Mouse (Mus musculus): Measurements from ENCODE around the gene Ncf2.

The Ncf2 gene

GRCm38 (mm10) chr1:152795688-152796255 lies 4.2 kb upstream of the Ncf2 start:
- no peak for DNase-seq (ENCODE audit: extremely low read depth, insufficient read length, low spot score)

GRCm38 (mm10) chr1:152796683-152797263 lies 3.2 kb upstream of the Ncf2 start:
- DNase-seq (ENCODE audit: extremely low read depth, insufficient read length, low spot score), result no peak

DNA sequence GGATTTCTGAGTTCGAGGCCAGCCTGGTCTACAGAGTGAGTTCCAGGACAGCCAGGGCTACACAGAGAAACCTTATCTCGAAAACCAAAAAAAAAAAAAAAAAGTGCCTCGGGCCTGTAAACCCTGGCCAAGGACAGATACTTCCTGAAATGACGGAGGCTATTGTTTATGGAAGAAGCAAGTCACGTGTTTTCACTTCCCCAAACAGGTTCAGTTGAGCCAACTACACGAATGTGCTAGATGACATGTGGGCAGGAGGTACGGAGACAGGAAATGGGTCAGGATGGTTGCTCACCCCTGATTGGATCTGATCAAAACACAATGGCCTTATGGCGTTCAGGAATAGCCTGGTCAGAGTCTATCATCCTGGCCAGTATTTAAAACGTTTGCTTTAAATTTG lies 1.9 kb upstream of the Ncf2 start:
- no peak for DNase-seq (ENCODE audit: extremely low read depth, insufficient read length, low spot score)

DNA sequence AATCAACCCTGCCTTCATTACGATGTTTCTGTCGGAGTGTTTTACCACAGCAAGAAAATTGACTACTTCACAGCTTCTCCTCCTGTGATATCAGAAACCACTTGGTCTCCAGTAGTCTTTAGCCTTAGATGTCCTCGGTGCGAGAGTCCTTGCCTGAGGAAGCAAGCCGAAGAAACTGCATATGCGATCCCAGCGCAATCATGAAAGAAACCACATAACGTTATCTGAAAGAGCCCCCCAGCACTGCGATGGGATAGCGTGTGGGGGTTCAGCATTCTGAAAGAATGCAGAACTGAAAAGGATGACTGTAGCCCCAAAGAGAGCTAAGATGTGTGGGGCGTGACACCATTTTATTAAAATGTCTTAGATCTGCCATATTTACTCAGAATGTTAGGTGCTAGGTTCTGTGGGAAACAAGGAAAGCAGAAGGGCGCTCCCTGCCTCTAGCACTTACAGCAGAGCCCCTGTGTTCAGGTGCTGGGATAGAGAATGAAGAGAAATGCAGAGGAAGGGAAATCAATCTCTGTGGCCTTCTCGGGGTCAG lies 711 bp downstream of the Ncf2 start:
- no peak for DNase-seq (ENCODE audit: extremely low read depth, insufficient read length, low spot score)

DNA sequence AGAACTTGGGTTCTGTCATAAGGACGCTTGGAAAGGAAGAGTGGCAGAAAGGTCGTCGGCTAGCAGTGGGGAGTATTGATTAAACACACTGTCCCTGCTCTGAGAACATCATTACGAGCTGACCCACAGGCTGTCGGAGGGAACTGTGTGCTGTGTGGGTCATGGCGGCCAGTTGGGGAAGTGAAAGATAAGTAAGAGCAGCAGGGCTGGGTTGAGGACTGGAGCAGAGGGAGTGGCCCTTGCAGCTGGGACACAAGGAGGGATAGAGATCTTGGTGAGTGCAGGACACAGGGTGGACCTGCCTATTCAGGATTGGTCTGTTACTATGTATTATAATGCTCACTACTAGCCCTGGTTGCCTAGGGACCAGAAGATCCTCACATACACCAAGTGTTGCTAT lies 4.9 kb downstream of the Ncf2 start:
- no peak for DNase-seq (ENCODE audit: extremely low read depth, insufficient read length, low spot score)

DNA sequence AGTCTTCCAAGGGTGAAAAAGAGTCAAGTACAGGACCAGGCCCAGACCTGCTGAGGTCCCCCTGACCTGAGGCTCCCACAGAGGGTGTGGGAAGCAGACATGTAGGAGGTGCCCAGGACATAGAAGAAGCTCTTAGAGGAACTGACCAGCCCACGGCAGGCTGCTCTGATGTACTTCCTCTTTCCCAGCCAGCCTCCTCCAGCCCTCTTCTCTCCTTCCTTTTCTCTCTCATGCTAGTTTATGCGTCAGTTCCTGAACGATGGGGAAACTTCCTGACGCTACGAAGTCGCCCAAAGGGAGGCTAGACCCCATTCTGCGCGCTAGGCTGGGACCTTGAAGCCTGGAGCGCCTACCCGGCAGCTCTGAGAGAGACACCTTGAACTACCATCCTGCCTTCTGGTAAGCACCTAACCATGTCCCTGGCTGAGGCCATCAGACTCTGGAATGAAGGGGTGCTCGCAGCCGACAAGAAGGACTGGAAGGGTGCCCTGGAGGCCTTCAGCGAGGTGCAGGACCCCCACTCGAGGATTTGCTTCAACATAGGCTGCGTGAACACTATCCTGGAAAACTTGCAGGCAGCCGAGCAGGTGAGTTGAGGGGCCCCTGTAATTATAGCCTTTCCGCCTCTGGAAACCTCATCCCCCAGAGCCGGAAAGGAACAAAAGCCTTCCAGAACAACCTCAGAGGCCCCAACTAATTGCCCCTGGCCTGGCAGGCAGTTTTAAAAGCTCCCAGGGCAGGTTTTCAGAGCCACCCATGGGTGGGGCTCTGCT lies 7.8 kb downstream of the Ncf2 start:
- no peak for DNase-seq (ENCODE audit: extremely low read depth, insufficient read length, low spot score)

- DNase-seq (ENCODE audit: extremely low read depth, insufficient read length, low spot score), result no peak
These were observed 8.3 kb downstream of the Ncf2 start for GRCm38 (mm10) chr1:152808392-152808680.

DNA sequence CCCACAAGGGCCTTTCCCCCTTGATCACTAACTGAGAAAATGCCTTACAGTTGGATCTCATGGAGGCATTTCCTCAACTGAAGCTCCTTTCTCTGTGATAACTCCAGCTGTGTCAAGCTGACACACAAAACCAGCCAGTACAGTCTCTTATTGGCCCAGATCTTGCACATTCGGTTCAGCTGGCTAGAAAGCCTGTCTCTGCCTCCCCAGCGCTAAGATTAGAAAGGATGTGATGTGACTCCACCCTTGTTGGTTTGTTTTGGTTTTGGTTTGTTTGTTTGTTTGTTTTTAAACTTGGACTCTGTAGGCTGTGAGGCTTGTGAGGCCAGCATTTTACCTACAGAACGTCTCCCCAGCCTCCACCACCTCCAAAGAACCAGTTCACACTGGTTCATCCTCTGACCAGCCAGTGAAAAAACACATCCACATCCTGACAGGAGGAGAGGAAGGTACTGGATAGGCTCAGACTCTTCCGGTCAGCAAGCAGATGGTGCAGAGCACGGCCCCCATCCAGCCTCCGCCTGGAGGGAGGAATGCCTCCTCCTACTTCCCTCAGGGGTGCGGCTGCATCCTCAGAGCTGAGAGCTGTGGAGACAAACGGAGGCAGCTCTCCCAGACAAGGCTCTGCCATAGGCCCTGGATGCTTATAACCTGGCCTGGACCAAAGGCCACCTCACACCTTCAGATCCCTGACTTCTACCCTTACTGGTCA lies 9.7 kb downstream of the Ncf2 start:
- DNase-seq (ENCODE audit: extremely low read depth, insufficient read length, low spot score), result no peak

DNA sequence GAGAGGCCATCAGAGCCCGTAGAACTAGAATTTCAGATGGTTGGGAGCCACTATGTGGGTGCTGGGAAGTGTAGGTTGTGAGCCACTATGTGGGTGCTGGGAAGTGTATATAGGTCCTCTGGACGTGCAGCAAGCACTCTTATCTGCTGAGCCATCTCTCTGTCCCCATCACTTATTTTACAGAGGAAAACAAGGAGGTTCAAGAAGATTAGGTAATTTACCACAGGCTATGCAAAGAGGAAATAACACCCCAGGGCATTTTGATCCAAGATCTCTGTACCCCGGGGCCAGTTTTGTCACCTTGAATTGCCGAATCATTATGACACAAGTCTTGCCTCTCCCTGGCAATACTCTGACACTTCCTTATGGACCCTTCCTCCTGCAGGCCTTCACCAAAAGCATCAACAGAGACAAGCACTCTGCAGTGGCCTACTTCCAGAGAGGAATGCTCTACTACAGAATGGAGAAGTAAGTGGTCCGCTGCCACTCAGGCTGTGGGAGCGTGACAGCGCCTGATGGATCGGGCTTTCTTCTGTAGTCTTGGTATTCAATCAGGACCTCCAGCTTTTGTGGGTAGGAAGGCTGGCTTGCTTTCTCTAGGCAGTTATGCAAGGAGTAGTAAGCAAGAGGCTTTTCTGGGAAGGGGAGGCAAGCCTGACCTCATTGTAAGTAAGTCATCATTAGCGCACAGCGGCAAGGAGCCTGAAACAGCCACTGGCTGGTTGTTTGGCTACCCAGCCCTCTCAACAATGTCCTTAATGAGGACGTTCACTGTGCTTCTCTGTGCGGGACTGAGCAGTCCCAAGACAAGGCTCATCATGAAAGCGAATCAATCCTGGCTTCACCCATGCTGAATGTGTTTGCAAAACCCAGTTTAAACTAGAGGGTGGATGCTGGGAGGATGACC lies 10.8 kb downstream of the Ncf2 start:
- no peak for DNase-seq (ENCODE audit: extremely low read depth, insufficient read length, low spot score)

- DNase-seq (ENCODE audit: extremely low read depth, insufficient read length, low spot score), result peak; percentile 51
These were observed 15.3 kb downstream of the Ncf2 start for GRCm38 (mm10) chr1:152815265-152815701.

DNA sequence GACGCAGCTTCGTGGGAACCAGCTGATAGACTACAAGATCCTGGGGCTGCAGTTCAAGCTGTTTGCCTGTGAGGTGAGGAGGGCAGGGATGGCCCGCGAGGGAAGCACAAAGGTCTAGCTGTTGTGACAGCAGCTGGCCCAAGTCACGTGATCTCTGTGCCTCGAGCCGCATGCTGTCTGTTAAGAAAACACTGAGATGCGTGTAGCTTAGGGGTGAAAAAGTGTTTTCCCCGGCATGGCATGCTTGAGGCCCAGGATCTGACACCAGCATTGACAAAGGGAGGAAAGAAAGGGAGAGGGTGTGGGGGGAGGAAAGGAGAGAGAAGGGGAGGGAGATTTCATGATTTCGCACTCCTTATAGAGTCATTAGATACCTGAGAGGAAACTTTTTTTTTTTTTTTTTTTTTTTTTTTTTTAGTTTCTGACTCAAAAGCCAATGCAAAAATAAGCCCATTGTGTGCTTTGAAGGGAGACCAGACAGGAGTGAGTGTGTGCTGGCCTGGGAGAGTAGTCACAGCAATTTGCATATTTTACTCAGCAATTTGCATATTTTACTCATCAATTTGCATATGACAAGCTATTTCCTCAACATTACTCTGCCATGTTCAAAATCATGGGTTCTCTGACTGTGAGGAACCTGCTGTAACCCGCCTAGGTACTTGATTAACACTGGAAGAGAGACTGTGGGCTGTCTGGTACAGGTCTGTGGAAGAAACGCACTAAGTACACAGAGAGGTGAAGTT lies 17.2 kb downstream of the Ncf2 start:
- no peak for DNase-seq (ENCODE audit: extremely low read depth, insufficient read length, low spot score)

DNA sequence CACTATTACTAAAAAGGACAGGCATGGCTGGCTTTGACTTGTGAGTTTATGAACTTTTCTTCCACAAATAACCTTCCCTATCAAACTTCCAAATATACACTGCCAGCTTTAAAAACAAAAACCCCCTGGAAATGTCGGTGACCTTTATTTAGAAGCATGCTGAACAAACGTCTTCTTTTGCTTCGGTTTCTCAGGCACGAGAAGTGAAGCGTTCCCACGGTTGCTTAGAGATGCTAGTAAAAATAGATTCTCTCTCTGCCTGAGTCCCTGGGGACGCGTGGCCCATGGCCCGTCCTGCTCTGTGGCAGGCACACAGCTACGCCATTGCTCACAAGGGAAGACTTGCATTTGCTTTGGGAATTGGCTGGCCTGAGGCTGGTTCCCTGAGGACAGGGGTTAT lies 17.8 kb downstream of the Ncf2 start:
- no peak for DNase-seq (ENCODE audit: extremely low read depth, insufficient read length, low spot score)

DNA sequence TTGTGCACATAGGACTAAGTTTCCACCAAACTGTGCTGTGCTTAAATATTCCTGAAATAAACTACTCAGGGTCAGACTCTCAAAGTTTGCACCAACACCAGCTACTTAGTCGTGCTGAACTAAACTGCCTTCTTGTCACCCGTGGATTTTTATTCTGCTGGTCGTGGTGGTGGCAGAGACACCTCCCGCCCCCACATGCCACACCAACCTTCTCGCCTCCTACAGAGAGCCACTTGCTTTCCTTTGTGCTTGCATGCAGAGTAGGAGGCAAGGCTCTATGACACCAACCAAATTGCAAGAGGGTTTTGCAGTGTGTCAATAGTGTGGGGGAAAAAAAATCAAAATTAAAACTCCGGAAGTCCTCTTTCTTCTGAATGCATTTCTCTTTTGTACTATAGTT lies 19.6 kb downstream of the Ncf2 start:
- DNase-seq (ENCODE audit: extremely low read depth, insufficient read length, low spot score), result no peak

- DNase-seq (ENCODE audit: extremely low read depth, insufficient read length, low spot score), result no peak
These were observed 21.1 kb downstream of the Ncf2 start for GRCm38 (mm10) chr1:152820911-152821695.

GRCm38 (mm10) chr1:152821746-152822145 lies 21.8 kb downstream of the Ncf2 start:
- DNase-seq (ENCODE audit: extremely low read depth, insufficient read length, low spot score), result peak; percentile 30

- DNase-seq (ENCODE audit: extremely low read depth, insufficient read length, low spot score), result no peak
These were observed 24.2 kb downstream of the Ncf2 start for GRCm38 (mm10) chr1:152824206-152824605.

GRCm38 (mm10) chr1:152826446-152826845 lies 26.5 kb downstream of the Ncf2 start:
- DNase-seq (ENCODE audit: extremely low read depth, insufficient read length, low spot score), result no peak

DNA sequence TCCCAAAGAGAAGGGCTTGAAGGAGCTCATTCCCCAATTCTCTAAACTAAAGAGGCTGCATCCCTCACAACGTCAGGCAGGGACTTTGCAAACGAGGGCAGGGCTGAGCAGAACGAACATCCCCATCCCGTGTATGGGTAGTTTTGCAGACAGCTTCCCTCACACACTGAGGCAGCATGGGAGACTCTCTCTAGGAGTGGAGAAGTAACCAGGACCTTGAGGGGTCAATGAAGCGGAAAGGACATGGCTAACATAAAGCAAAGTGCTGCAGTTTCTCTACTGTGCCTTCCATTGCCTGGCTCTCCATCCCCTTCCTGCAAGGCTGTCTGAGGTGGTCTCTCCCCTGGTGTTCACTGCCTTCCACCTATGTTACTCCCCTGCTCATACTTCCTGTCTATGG lies 28.2 kb downstream of the Ncf2 start:
- DNase-seq (ENCODE audit: extremely low read depth, insufficient read length, low spot score), result no peak
